Mouse (Mus musculus): ENCODE results near the gene Bmp2k. TPM values are rescaled to one million over a fixed set of nuclear protein-coding genes. Genes with fewer than 3 reads are reported as not detected.

The Bmp2k gene
- total and polyA plus RNA-seq, 3 experiments = 7.9 to 9.1 (median 8.9) TPM

DNA sequence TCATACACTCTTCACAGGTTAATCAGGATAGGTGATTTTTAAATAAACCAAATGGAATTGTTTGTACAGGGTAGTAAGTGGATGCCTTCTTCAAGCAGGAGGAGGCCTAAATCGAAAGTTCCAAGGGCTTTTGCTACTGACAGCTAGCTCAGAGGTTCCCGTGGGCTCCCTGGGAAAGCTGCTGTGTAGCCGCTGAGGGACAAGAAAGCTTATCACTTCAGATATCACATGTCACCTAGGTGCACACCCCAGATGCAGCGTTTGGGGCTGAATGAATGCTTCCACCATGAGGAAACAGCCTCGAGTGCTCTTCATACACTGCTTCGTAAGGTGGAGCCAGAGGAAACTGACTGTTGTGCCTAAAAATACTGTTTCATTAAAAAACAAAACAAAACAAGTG lies 90.7 kb downstream of the Bmp2k start:
- DNase-seq (ENCODE audit: extremely low read depth) = no peak
- no peaks in the 10 kb centered on the region for H3K27me3 ChIP-seq (replicated peaks)
- H3K9me3 ChIP-seq (replicated peaks; ENCODE audit: low read length) = no peaks in the 10 kb centered on the region
- H3K9ac ChIP-seq (ENCODE audit: insufficient read depth, low read depth) = no peak overlapping the region
- no peak overlapping the region for H3K4me3 ChIP-seq (replicated peaks in 1 of 3; ENCODE audit: low read depth in 2 of 3, low read length in 2 of 3, poor library complexity in 1 of 3)
- peaks cover 53 to 71% of the 10 kb centered on the region in 2 experiments for H3K36me3 ChIP-seq (replicated peaks in 1 of 2; ENCODE audit: control insufficient read depth in 1 of 2, insufficient read depth in 1 of 2, low read length in 1 of 2)
- no peaks in the 10 kb centered on the region for H3K79me2 ChIP-seq (replicated peaks; ENCODE audit: control insufficient read depth, extremely low read depth, insufficient read depth, poor library complexity, severe bottlenecking)
- dilution Hi-C loops (cut with MboI; ENCODE audit: extremely low pct_ligation_motif_present, extremely low pct_unique_long_range_greater_than_20kb, low sequenced_read_pairs) (no loop called here), in situ Hi-C loops (cut with MboI; ENCODE audit: low pct_ligation_motif_present, low pct_unique_long_range_greater_than_20kb, low sequenced_read_pairs) (no loop called here)
- peaks cover 3 to 14% of the 10 kb centered on the region in 2 experiments; a peak in 3 of 4 replicates for H3K4me1 ChIP-seq (ENCODE audit: control insufficient read depth in 1 of 2, insufficient read depth in 2 of 2)
- no peak overlapping the region for H3K27ac ChIP-seq (ENCODE audit: insufficient read depth, low read depth)
- no peak overlapping the region for H3K4me2 ChIP-seq (ENCODE audit: insufficient read depth, low read depth, poor library complexity, severe bottlenecking)
- TF ChIP-seq MAX (IDR thresholded peaks at IDR 0.05; ENCODE audit: low read length) (no peak), CHD2 (IDR thresholded peaks at IDR 0.05; ENCODE audit: low read length) (no peak), POLR2AphosphoS2 (IDR thresholded peaks at IDR 0.05; ENCODE audit: low read depth, low read length) (no peak), MAZ (IDR thresholded peaks at IDR 0.05; ENCODE audit: low read depth, low read length) (no peak), BHLHE40 (IDR thresholded peaks at IDR 0.05; ENCODE audit: low read depth, low read length) (no peak), CTCF (conservative IDR thresholded peaks at IDR 0.05 in 1 of 2, IDR thresholded peaks at IDR 0.05 in 1 of 2; ENCODE audit: low read depth in 2 of 2, low read length in 2 of 2) (no peak), MYC (IDR thresholded peaks at IDR 0.05; ENCODE audit: low read depth, low read length) (no peak), ZMIZ1 (IDR thresholded peaks at IDR 0.05; ENCODE audit: low read depth, low read length) (no peak), ETS1 (conservative IDR thresholded peaks at IDR 0.05; ENCODE audit: low read depth, low read length) (no peak), MEF2A (IDR thresholded peaks at IDR 0.05; ENCODE audit: borderline replicate concordance, low read depth, low read length) (no peak), NELFE (IDR thresholded peaks at IDR 0.05; ENCODE audit: low read depth, low read length) (no peak), ZNF384 (IDR thresholded peaks at IDR 0.05; ENCODE audit: low read depth, low read length) (no peak), RAD21 (IDR thresholded peaks at IDR 0.05; ENCODE audit: low read depth, low read length) (no peak)

- dilution Hi-C loops (cut with MboI; ENCODE audit: extremely low pct_ligation_motif_present, extremely low pct_unique_long_range_greater_than_20kb, low sequenced_read_pairs) (no loop called here), in situ Hi-C loops (cut with MboI; ENCODE audit: low pct_ligation_motif_present, low pct_unique_long_range_greater_than_20kb, low sequenced_read_pairs) (no loop called here)
- Histone ChIP-seq H3K9me3 (replicated peaks; ENCODE audit: low read length) (no peaks in the 10 kb centered on the region), H3K27ac (ENCODE audit: insufficient read depth, low read depth) (no peak overlapping the region), H3K27me3 (replicated peaks) (no peaks in the 10 kb centered on the region), H3K79me2 (replicated peaks; ENCODE audit: control insufficient read depth, extremely low read depth, insufficient read depth, poor library complexity, severe bottlenecking) (no peaks in the 10 kb centered on the region), H3K4me2 (ENCODE audit: insufficient read depth, low read depth, poor library complexity, severe bottlenecking) (no peak overlapping the region), H3K4me3 (replicated peaks in 1 of 3; ENCODE audit: low read depth in 2 of 3, low read length in 2 of 3, poor library complexity in 1 of 3) (no peak overlapping the region), H3K36me3 (replicated peaks in 1 of 2; ENCODE audit: control insufficient read depth in 1 of 2, insufficient read depth in 1 of 2, low read length in 1 of 2) (peaks cover 43 to 59% of the 10 kb centered on the region in 2 experiments), H3K9ac (ENCODE audit: insufficient read depth, low read depth) (no peak overlapping the region), H3K4me1 (ENCODE audit: control insufficient read depth in 1 of 2, insufficient read depth in 2 of 2) (peaks cover 3 to 14% of the 10 kb centered on the region in 2 experiments; a peak in 3 of 4 replicates)
- DNase-seq (ENCODE audit: extremely low read depth) = no peak
- TF ChIP-seq MEF2A (IDR thresholded peaks at IDR 0.05; ENCODE audit: borderline replicate concordance, low read depth, low read length) = no peak
- no peak for TF ChIP-seq POLR2A (IDR thresholded peaks at IDR 0.05; ENCODE audit: low read depth, low read length)
- TF ChIP-seq USF2 (conservative IDR thresholded peaks at IDR 0.05; ENCODE audit: low read depth, low read length) = no peak
- TF ChIP-seq GABPA (IDR thresholded peaks at IDR 0.05; ENCODE audit: insufficient replicate concordance, low read depth, low read length) = no peak
- no peak for TF ChIP-seq BHLHE40 (IDR thresholded peaks at IDR 0.05; ENCODE audit: low read depth, low read length)
- TF ChIP-seq MXI1 (IDR thresholded peaks at IDR 0.05; ENCODE audit: low read depth, low read length) = no peak
- TF ChIP-seq EP300 (IDR thresholded peaks at IDR 0.05; ENCODE audit: low read length) = no peak
- no peak for TF ChIP-seq CHD1 (IDR thresholded peaks at IDR 0.05; ENCODE audit: low read depth, low read length)
- TF ChIP-seq NRF1 (IDR thresholded peaks at IDR 0.05; ENCODE audit: low read depth, low read length) = no peak
- no peak for TF ChIP-seq TCF12 (IDR thresholded peaks at IDR 0.05; ENCODE audit: low read depth, low read length)
- TF ChIP-seq NELFE (IDR thresholded peaks at IDR 0.05; ENCODE audit: low read depth, low read length) = no peak
- no peak for TF ChIP-seq ZMIZ1 (IDR thresholded peaks at IDR 0.05; ENCODE audit: low read depth, low read length)
- TF ChIP-seq SMC3 (IDR thresholded peaks at IDR 0.05; ENCODE audit: low read depth, low read length) = no peak
- TF ChIP-seq KAT2A (IDR thresholded peaks at IDR 0.05; ENCODE audit: insufficient replicate concordance, low read length) = no peak
- no peak for TF ChIP-seq MAX (IDR thresholded peaks at IDR 0.05; ENCODE audit: low read length)
- TF ChIP-seq IRF4 (IDR thresholded peaks at IDR 0.05; ENCODE audit: low read depth, low read length) = no peak
These were observed 91.9 kb downstream of the Bmp2k start for GRCm38 (mm10) chr5:97089426-97089825.

Measured in CH12.LX (cell line).